Mouse (Mus musculus) bone marrow macrophage, adult 2 months (primary cell): ENCODE measurements around the gene Tnfsf9.

Experiments used
- CTCF ChIP-seq: IDR thresholded peaks from 2 replicates; pipeline ENCODE4 v1.5.1; 2012; ENCODE audit warnings: low read depth, mild to moderate bottlenecking, low read length, moderate library complexity
- POLR2A ChIP-seq: IDR thresholded peaks from 2 replicates; pipeline ENCODE4 v1.6.1; 2012; ENCODE audit warnings: mild to moderate bottlenecking, low read depth, low read length, borderline replicate concordance

- no peak for TF ChIP-seq POLR2A
- TF ChIP-seq CTCF: no peak
Observed at GRCm38 (mm10) chr17:57078336-57078735, 26.8 kb upstream of the Tnfsf9 start, which contains the start of gene Dennd1c.
